Mouse (Mus musculus) spleen, adult 2 months (tissue): ENCODE data around the gene Adat1. TPM values are rescaled to one million over a fixed set of nuclear protein-coding genes. Genes with fewer than 3 reads are reported as not detected.
"Not testable (repeated sequence)": the region's sequence is repeated elsewhere in the genome, so short reads cannot be mapped to it uniquely, and the experiment has no call there.

Experiments
- DNase-seq, 2 experiments: peaks; one replicate each; pipeline versions ENCODE4 v3.0.0 to v3.0.0-alpha.2; 2012 to 2021; ENCODE audit warnings: low spot score in 2 of 2, low read depth in 1 of 2
- H3K27ac ChIP-seq: fragments of 200-500 bp; 2 replicates; pipeline ENCODE4 v1.5.1; 2012; ENCODE audit warnings: low read length, inconsistent platforms; ENCODE audit not compliant: insufficient read depth
- H3K27me3 ChIP-seq: fragments of 200-500 bp; 2 replicates; pipeline ENCODE4 v1.6.1; 2012; ENCODE audit warnings: mild to moderate bottlenecking, moderate library complexity, low read length, inconsistent platforms; ENCODE audit not compliant: control insufficient read depth, insufficient read depth
- H3K36me3 ChIP-seq: fragments of 200-500 bp; 2 replicates; pipeline ENCODE4 v1.6.1; 2012; ENCODE audit warnings: mild to moderate bottlenecking, low read length, inconsistent platforms; ENCODE audit not compliant: control insufficient read depth, insufficient read depth
- H3K4me1 ChIP-seq: fragments of 200-500 bp; 2 replicates; pipeline ENCODE4 v1.6.1; 2011; ENCODE audit warnings: inconsistent platforms; ENCODE audit not compliant: control insufficient read depth, insufficient read depth, insufficient read length
- H3K4me3 ChIP-seq: fragments of 200-500 bp; 2 replicates; pipeline ENCODE4 v1.5.1; 2011; ENCODE audit warnings: mild to moderate bottlenecking, inconsistent platforms; ENCODE audit not compliant: insufficient read depth, insufficient read length; ENCODE audit errors: extremely low read depth
- CTCF ChIP-seq: fragments of 200-500 bp; IDR thresholded peaks from 2 replicates; pipeline ENCODE4 v1.5.1; 2011; ENCODE audit warnings: mild to moderate bottlenecking, inconsistent platforms; ENCODE audit not compliant: insufficient read depth, insufficient read length, insufficient replicate concordance; ENCODE audit errors: extremely low read depth
- POLR2A ChIP-seq: fragments of 200-500 bp; IDR thresholded peaks from 2 replicates; pipeline ENCODE4 v1.6.1; 2011; ENCODE audit warnings: low read depth, low read length, inconsistent platforms
- WGBS: fragments of 180-500 bp; shearing (Covaris S2); methylation state at CpG from one replicate; pipeline ENCODE4 v1.1.7; 2018; 5-methylcytosine and 5-hydroxymethylcytosine counted together
- polyA plus RNA-seq: library from polyadenylated mRNA; depleted of rRNA; stranded (reverse); fragments of >200 nt; gene quantifications from 2 replicates; pipeline ENCODE4 v1.2.3, GENCODE M21; 2012

Gene Adat1
- polyA plus RNA-seq, 1 experiment: 2.6 TPM

DNA sequence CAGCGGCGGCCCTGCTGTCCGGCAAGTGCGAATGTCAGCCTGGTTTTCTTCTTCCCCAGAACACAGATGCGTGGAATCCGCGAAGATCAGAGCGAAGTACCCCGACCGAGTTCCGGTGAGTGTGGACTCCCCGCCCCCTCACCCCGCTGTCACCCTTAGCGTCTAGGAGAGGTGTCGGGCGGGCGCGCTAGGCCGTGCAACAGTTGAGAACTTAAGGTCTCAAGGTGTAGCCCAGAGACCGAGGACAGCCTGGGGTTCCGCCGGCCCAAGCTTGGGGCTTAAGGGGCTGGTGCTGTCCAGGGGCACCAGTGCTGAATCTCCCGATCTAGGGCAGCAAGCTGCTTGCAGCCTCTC lies 51.0 kb downstream of the Adat1 start:
- no peak for TF ChIP-seq POLR2A
- no peak for TF ChIP-seq CTCF
- H3K4me3 ChIP-seq: peak overlapping the region; percentile 92
- H3K27me3 ChIP-seq: no peaks in the 10 kb centered on the region
- H3K36me3 ChIP-seq: peaks cover 9% of the 10 kb centered on the region
- H3K4me1 ChIP-seq: peaks cover 10% of the 10 kb centered on the region
- H3K27ac ChIP-seq: peak overlapping the region; percentile 75
- under 1% methylated on average over 23 of the region's 23 CpGs for WGBS
- DNase-seq: peak in 1 of 2 experiments; percentile 42

GRCm38 (mm10) chr8:111940171-111941100 lies 51.7 kb downstream of the Adat1 start, which contains the start of gene Gabarapl2:
Gene Gabarapl2 (plus strand): TSS chr8:111940703.
- Histone ChIP-seq H3K27ac (peak within 1 kb of the TSS; percentile 75), H3K36me3 (peaks cover 8% of the 10 kb centered on the region), H3K27me3 (no peaks in the 10 kb centered on the region), H3K4me3 (peak within 1 kb of the TSS; percentile 92), H3K4me1 (peaks cover 10% of the 10 kb centered on the region)
- TF ChIP-seq CTCF (no peak), POLR2A (peak; percentile 21; the same call in 1 of the 2 replicates)
- peak; percentile 78 to 95 for DNase-seq
- under 1% methylated on average over 65 of the region's 65 CpGs for WGBS

DNA sequence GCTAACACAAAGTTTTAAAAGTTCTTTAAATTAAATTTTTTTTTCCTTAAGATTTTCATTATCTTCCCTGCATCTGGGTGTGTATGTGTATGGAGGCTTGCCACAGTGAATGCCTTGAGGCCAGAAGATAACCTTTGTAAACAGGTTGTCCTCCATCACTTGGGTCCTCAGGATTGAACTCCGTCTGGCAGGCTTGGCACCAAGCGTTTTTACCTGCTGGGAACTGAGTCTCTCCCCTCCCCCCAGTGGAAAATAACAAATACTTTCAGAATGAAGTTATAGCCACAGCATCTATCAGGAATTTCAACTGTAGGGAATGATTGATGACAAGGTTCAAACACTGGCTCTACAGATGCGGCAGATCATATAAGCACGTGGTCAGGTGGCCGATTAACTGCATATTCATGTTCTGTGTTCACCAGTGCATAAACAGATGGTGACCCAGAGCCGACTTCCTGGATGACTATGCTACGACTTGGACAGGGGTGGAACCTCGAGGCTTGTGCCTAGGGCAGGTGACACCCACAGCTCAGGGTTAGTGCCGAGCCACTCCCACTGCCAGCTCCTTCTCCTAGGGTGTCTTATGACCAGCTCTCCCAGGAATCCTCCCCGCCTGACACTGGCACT lies 52.5 kb downstream of the Adat1 start:
- H3K4me3 ChIP-seq: peak overlapping the region; percentile 92
- H3K4me1 ChIP-seq: peaks cover 10% of the 10 kb centered on the region
- peaks cover 6% of the 10 kb centered on the region for H3K36me3 ChIP-seq
- DNase-seq: peak in 1 of 2 experiments; percentile 23
- 11% methylated on average over 10 of the region's 10 CpGs for WGBS
- TF ChIP-seq CTCF (no peak), POLR2A (no peak)
- H3K27ac ChIP-seq: peak overlapping the region; percentile 26; the same call in 1 of the 2 replicates
- no peaks in the 10 kb centered on the region for H3K27me3 ChIP-seq

GRCm38 (mm10) chr8:111938076-111938985 lies 53.8 kb downstream of the Adat1 start:
- DNase-seq, H3K27me3 ChIP-seq, H3K36me3 ChIP-seq, H3K4me3 ChIP-seq, H3K27ac ChIP-seq: not testable (repeated sequence)
- H3K4me1 ChIP-seq: peaks cover 12% of the 10 kb centered on the region
- WGBS: 90% methylated on average over 9 of the region's 9 CpGs

DNA sequence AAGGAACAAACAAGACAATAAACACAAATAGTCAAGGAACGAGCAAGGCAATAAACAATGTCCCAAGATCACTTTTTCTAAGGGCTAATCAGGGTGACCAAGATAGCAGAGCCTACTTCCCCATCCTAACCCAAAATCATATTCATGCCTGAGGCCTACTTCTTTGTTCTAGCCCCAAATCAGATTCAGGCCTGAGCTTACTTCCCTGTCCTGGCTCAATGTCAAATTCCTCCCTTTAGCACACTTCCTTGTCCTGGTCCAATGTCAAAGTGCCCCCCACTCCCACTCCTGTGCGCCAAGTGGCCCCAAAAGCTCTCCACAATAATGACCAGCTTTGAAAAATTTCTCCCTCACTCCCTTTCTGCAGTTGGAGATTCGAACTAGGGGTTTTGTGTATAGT lies 54.9 kb downstream of the Adat1 start:
- peaks cover under 1% of the 10 kb centered on the region; the same call in 1 of the 2 replicates for H3K36me3 ChIP-seq
- no peak for DNase-seq
- H3K4me1 ChIP-seq: peaks cover 16% of the 10 kb centered on the region
- WGBS: 71% methylated on average over 3 of the region's 3 CpGs
- no peak overlapping the region for H3K27ac ChIP-seq
- TF ChIP-seq CTCF: no peak
- no peak for TF ChIP-seq POLR2A
- H3K4me3 ChIP-seq: no peak overlapping the region
- H3K27me3 ChIP-seq: no peaks in the 10 kb centered on the region

GRCm38 (mm10) chr8:111934201-111934600 lies 57.9 kb downstream of the Adat1 start:
- Histone ChIP-seq H3K4me3 (no peak overlapping the region), H3K27ac (no peak overlapping the region), H3K36me3 (no peaks in the 10 kb centered on the region), H3K27me3 (no peaks in the 10 kb centered on the region), H3K4me1 (peaks cover 6% of the 10 kb centered on the region)
- 83% methylated on average over 2 of the region's 2 CpGs for WGBS
- DNase-seq: no peak
- TF ChIP-seq POLR2A (no peak), CTCF (no peak)
